Comparison of ENCODE assay signal across 8 mouse cellular contexts in the genomic region with DNA sequence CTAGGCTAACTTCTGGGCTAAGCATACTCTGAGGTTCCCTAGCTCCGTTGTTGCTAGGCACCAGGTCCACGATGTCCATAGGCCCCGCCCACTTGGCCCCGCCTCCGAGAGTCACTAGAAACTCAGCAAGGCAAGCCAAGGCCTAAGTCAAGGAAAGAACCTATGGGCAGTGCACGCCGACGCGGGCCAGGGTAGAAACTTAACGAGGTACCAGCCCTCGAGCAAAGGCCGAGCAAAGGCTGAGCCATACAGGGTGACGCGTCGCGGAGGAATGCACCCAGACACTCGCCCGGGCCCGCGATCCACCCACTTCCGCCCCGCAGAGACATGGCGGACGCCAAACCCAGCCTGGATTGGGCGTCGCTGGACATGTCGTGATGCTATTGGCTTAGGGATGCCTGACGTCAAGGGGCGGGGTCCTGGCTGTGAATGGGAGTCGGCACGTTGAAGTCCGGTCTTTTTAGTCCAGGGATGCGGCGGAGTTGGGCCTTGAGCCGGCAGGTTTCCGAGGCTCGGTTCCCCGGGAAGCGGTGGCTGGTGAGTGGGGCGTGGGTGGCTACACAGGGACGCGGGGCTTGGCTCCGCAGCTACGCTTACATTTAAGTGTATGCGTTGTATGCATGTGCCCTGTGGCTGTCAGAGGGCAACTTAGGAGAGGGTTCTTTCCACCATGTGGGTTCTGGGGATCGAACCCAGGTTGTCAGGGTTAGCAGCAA. TPM values are rescaled to one million over a fixed set of nuclear protein-coding genes. Genes with fewer than 3 reads are reported as not detected.
DNase-seq lines count a peak whose midpoint lies in the region; ATAC-seq and TF ChIP-seq lines count a peak whose summit lies in the region.

A gene (minus strand): TSS at position 275 of the 716 bp plus-strand sequence.
A gene (plus strand): TSS at position 428 of the 716 bp plus-strand sequence.

- no peaks in the 10 kb centered on the region; the same call in 1 of the 2 replicates for H3K27me3 ChIP-seq in heart, embryonic 11.5 days (ENCODE audit: control insufficient read depth, insufficient read depth, low read length)
- no peaks in the 10 kb centered on the region for H3K27me3 ChIP-seq in kidney, embryonic 16.5 days (ENCODE audit: insufficient read depth, low read length)
- no peaks in the 10 kb centered on the region for H3K27me3 ChIP-seq in liver, adult 2 months (ENCODE audit: control insufficient read depth, insufficient read depth, low read length)
- H3K27me3 ChIP-seq in myocyte (ENCODE audit: control insufficient read depth, insufficient read depth, insufficient read length): no peaks in the 10 kb centered on the region
- H3K27me3 ChIP-seq in splenic B cell, adult 2 months (ENCODE audit: control insufficient read depth, insufficient read depth, low read length, poor library complexity, severe bottlenecking): no peaks in the 10 kb centered on the region

- no peaks in the 10 kb centered on the region for H3K79me2 ChIP-seq in liver, adult 2 months (ENCODE audit: control insufficient read depth, insufficient read depth, low read length)
- H3K79me2 ChIP-seq in myocyte (ENCODE audit: control insufficient read depth, insufficient read depth): peaks cover 6% of the 10 kb centered on the region

- under 1% methylated on average over 46 of the region's 46 CpGs for WGBS in heart, embryonic 11.5 days (ENCODE audit: insufficient replicate concordance)
- WGBS in kidney, embryonic 16.5 days: 0% methylated on average over 46 of the region's 46 CpGs
- under 1% methylated on average over 46 of the region's 46 CpGs for WGBS in liver, adult 2 months

- peak; percentile 94 for ATAC-seq in erythroblast, adult 5-6 weeks (replicated peaks; ENCODE audit: low FRiP score, poor library complexity, severe bottlenecking)
- ATAC-seq in heart, embryonic 11.5 days (replicated peaks; ENCODE audit: insufficient number of reproducible peaks, low FRiP score, low TSS enrichment): peak; percentile 94
- ATAC-seq in kidney, embryonic 16.5 days (ENCODE audit: low FRiP score, low TSS enrichment): peak; percentile 97

- H3K4me2 ChIP-seq in heart, embryonic 11.5 days: peak within 1 kb of the TSS; percentile 93
- H3K4me2 ChIP-seq in kidney, embryonic 16.5 days (replicated peaks; ENCODE audit: low read depth, low read length): peak within 1 kb of the TSS; percentile 82
- H3K4me2 ChIP-seq in myocyte (ENCODE audit: low read depth): peak within 1 kb of the TSS; percentile 85

- no peak for TF ChIP-seq POLR2A in liver, adult 2 months (IDR thresholded peaks at IDR 0.05; ENCODE audit: extremely low read depth, insufficient read depth, low read length)
- TF ChIP-seq POLR2A in myocyte (IDR thresholded peaks at IDR 0.05; ENCODE audit: insufficient read length, low read depth): peak; percentile 92

- H3K4me3 ChIP-seq in heart, embryonic 11.5 days (ENCODE audit: low read depth, low read length): peak within 1 kb of the TSS; percentile 63
- peak within 1 kb of the TSS; percentile 67 for H3K4me3 ChIP-seq in kidney, embryonic 16.5 days (ENCODE audit: low read length)
- H3K4me3 ChIP-seq in liver, adult 2 months (ENCODE audit: insufficient read depth, low read depth, low read length): peak within 1 kb of the TSS; percentile 59
- H3K4me3 ChIP-seq in myocyte: peak within 1 kb of the TSS; percentile 71

- no peaks in the 10 kb centered on the region for H3K9me3 ChIP-seq in heart, embryonic 11.5 days (replicated peaks; ENCODE audit: control insufficient read depth, low read length)
- H3K9me3 ChIP-seq in kidney, embryonic 16.5 days (ENCODE audit: low read length): no peaks in the 10 kb centered on the region

- no peak for TF ChIP-seq CTCF in liver, adult 2 months (IDR thresholded peaks at IDR 0.05; ENCODE audit: low read depth, low read length)

- peak within 1 kb of the TSS; percentile 21 for H3ac ChIP-seq in myocyte (ENCODE audit: control insufficient read depth, insufficient read length)

- peak; percentile 99 for DNase-seq in B cell, adult 2 months
- peak; percentile 98 for DNase-seq in brain, adult 2 months (ENCODE audit: low read depth, low spot score)
- DNase-seq in liver, adult 2 months (ENCODE audit: extremely low read depth, low read depth, low spot score): peak; percentile 88
- peak; percentile 96 for DNase-seq in splenic B cell, adult 2 months (ENCODE audit: low read depth, low spot score)

- H3K27ac ChIP-seq in heart, embryonic 11.5 days (ENCODE audit: low read depth, low read length): peak within 1 kb of the TSS; percentile 75
- peak within 1 kb of the TSS; percentile 75 for H3K27ac ChIP-seq in kidney, embryonic 16.5 days (ENCODE audit: low read length)
- peak within 1 kb of the TSS; percentile 51 for H3K27ac ChIP-seq in liver, adult 2 months (replicated peaks; ENCODE audit: insufficient read depth, low read depth, low read length)

- peak within 1 kb of the TSS; percentile 70 for H3K9ac ChIP-seq in heart, embryonic 11.5 days (ENCODE audit: low read depth, low read length)
- peak within 1 kb of the TSS; percentile 57 for H3K9ac ChIP-seq in kidney, embryonic 16.5 days (replicated peaks; ENCODE audit: low read length)
- H3K9ac ChIP-seq in liver, adult 2 months (ENCODE audit: low read depth, low read length): peak within 1 kb of the TSS; percentile 41

- peaks cover 11% of the 10 kb centered on the region for H3K4me1 ChIP-seq in heart, embryonic 11.5 days (ENCODE audit: control insufficient read depth, insufficient read depth, low read length)
- H3K4me1 ChIP-seq in kidney, embryonic 16.5 days (ENCODE audit: insufficient read depth, low read length): peaks cover 16% of the 10 kb centered on the region
- peaks cover 5% of the 10 kb centered on the region for H3K4me1 ChIP-seq in liver, adult 2 months (ENCODE audit: control insufficient read depth, insufficient read depth, low read length)

- H3K36me3 ChIP-seq in heart, embryonic 11.5 days (ENCODE audit: control insufficient read depth, insufficient read depth, low read length): no peaks in the 10 kb centered on the region
- H3K36me3 ChIP-seq in kidney, embryonic 16.5 days (ENCODE audit: insufficient read depth, low read length): no peaks in the 10 kb centered on the region
- no peaks in the 10 kb centered on the region for H3K36me3 ChIP-seq in liver, adult 2 months (ENCODE audit: control insufficient read depth, insufficient read depth, low read length)
- peaks cover 13% of the 10 kb centered on the region for H3K36me3 ChIP-seq in myocyte (ENCODE audit: control insufficient read depth, insufficient read depth)
- no peaks in the 10 kb centered on the region for H3K36me3 ChIP-seq in splenic B cell, adult 2 months (ENCODE audit: control insufficient read depth, insufficient read depth, low read length, poor library complexity, severe bottlenecking)

TF ChIP-seq in myocyte, 11 proteins besides CTCF, POLR2A, EP300 and RAD21:
- peak; percentile 80 for TF ChIP-seq SRF (IDR thresholded peaks at IDR 0.05; ENCODE audit: control insufficient read depth, insufficient read length, low read depth)
- TF ChIP-seq POLR2AphosphoS2 (IDR thresholded peaks at IDR 0.05; ENCODE audit: insufficient read length, low read depth): peak; percentile 83
- no peak for TF ChIP-seq CEBPB (IDR thresholded peaks at IDR 0.05; ENCODE audit: insufficient read depth, poor library complexity, severe bottlenecking)

RNA-seq across cellular contexts. Expression of the first gene that starts in this region (rescaled TPM):
- total RNA-seq in erythroblast, adult 5-6 weeks (2015; ENCODE audit: low replicate concordance): not detected in 2 replicates
- not detected in 2 replicates for total RNA-seq in erythroblast, adult 5-6 weeks (2017; ENCODE audit: low replicate concordance)
- 0.08 and 0.27 TPM in 2 replicates for polyA plus RNA-seq in heart, embryonic 11.5 days (2014; fragmentation: Nextera tagmentation; extraction: Ambion mirVana)
- 0.21 and 0.29 TPM in 2 replicates for polyA plus RNA-seq in kidney, embryonic 16.5 days (2015; fragmentation: Nextera tagmentation; extraction: Ambion mirVana)
- under 0.01 and 0.07 TPM in 2 replicates for total RNA-seq in liver, adult 2 months (2014; rRNA removed)
- polyA plus RNA-seq in liver, adult 2 months (2012; rRNA removed): 0.10 and 0.22 TPM in 2 replicates
- 0.16 TPM for polyA plus RNA-seq in myocyte (2012; fragmentation: generic; extraction: Trizol)

RNA-seq across cellular contexts. Expression of the second gene that starts in this region (rescaled TPM):
- 2.5 TPM in 1 of 2 replicates, not detected in the other for total RNA-seq in erythroblast, adult 5-6 weeks (2015; ENCODE audit: low replicate concordance)
- not detected in 2 replicates for total RNA-seq in erythroblast, adult 5-6 weeks (2017; ENCODE audit: low replicate concordance)
- 3.7 and 5.7 TPM in 2 replicates for polyA plus RNA-seq in heart, embryonic 11.5 days (2014; fragmentation: Nextera tagmentation; extraction: Ambion mirVana)
- 6.1 and 6.8 TPM in 2 replicates for polyA plus RNA-seq in kidney, embryonic 16.5 days (2015; fragmentation: Nextera tagmentation; extraction: Ambion mirVana)
- 1.2 and 1.5 TPM in 2 replicates for total RNA-seq in liver, adult 2 months (2014; rRNA removed)
- 2.3 and 2.8 TPM in 2 replicates for polyA plus RNA-seq in liver, adult 2 months (2012; rRNA removed)
- 74.1 TPM for polyA plus RNA-seq in myocyte (2012; fragmentation: generic; extraction: Trizol)

Comparison
In these comparisons a context has a peak if more than half of its experiments do, and no peak if none do; other contexts are left out.
1. Peak in every context shown above with its lines: DNase-seq, ATAC-seq, H3K4me3 ChIP-seq and H3K27ac ChIP-seq.